Mouse (Mus musculus) liver, embryonic 14.5 days (tissue): ENCODE measurements around the gene Bicdl2. TPM values are rescaled to one million over a fixed set of nuclear protein-coding genes. Genes with fewer than 3 reads are reported as not detected.

Experiments used
- ATAC-seq: fragments of 200-750 bp; cut with Nextera tagmentation; 2 replicates; pipeline ENCODE4 v1.8.0; 2017; ENCODE audit warnings: moderate number of reproducible peaks, mild to moderate bottlenecking, moderate library complexity; ENCODE audit not compliant: insufficient read depth
- DNase-seq, 3 experiments: peaks; one replicate each; pipeline ENCODE4 v3.0.0-alpha.2; 2012 to 2013; ENCODE audit warnings: low read depth in 3 of 3, low spot score in 3 of 3
- H3K27ac ChIP-seq: fragments of 300-500 bp; sonication (generic); 2 replicates; pipeline ENCODE4 v1.5.1; 2014; ENCODE audit warnings: moderate library complexity, mild to moderate bottlenecking, control low read depth, inconsistent platforms
- H3K27me3 ChIP-seq: fragments of 300-500 bp; sonication (generic); 2 replicates; pipeline ENCODE4 v1.6.1; 2014; ENCODE audit warnings: mild to moderate bottlenecking, low read length, moderate library complexity; ENCODE audit not compliant: control insufficient read depth, insufficient read depth
- H3K36me3 ChIP-seq: fragments of 300-500 bp; sonication (generic); replicated peaks from 2 replicates; pipeline ENCODE4 v1.6.1; 2014; ENCODE audit warnings: low read depth; ENCODE audit not compliant: control insufficient read depth, insufficient read depth
- H3K4me1 ChIP-seq, 2 experiments: fragments of 200-500 bp in 1 of 2; fragments of 300-500 bp in 1 of 2; sonication (generic) in 1 of 2; replicated peaks; 2 replicates each; pipeline ENCODE4 v1.6.1; 2012 to 2014; ENCODE audit warnings: antibody characterized with exemption in 1 of 2, inconsistent platforms in 1 of 2, low read length in 1 of 2; ENCODE audit not compliant: control insufficient read depth in 2 of 2, insufficient read depth in 2 of 2
- H3K4me2 ChIP-seq: fragments of 300-500 bp; sonication (generic); 2 replicates; pipeline ENCODE4 v1.6.1; 2014; ENCODE audit warnings: low read depth, mild to moderate bottlenecking, control low read depth, moderate library complexity
- H3K4me3 ChIP-seq, 2 experiments: fragments of 200-500 bp in 1 of 2; fragments of 300-500 bp in 1 of 2; sonication (generic) in 1 of 2; 2 replicates each; pipeline ENCODE4 v1.5.1; 2012 to 2014; ENCODE audit warnings: low read depth in 2 of 2, low read length in 2 of 2, mild to moderate bottlenecking in 2 of 2, control low read depth in 1 of 2, inconsistent platforms in 1 of 2, moderate library complexity in 1 of 2; ENCODE audit not compliant: insufficient read depth in 1 of 2
- H3K9ac ChIP-seq: fragments of 300-500 bp; sonication (generic); replicated peaks from 2 replicates; pipeline ENCODE4 v1.6.1; 2014; ENCODE audit warnings: mild to moderate bottlenecking, control low read depth, moderate library complexity
- H3K9me3 ChIP-seq: fragments of 300-500 bp; sonication (generic); 2 replicates; pipeline ENCODE4 v1.6.1; 2016; ENCODE audit warnings: low read length, mixed read lengths; ENCODE audit not compliant: control insufficient read depth
- CTCF ChIP-seq: IDR thresholded peaks from 2 replicates; pipeline ENCODE4 v1.5.1; 2016; ENCODE audit warnings: antibody characterized with exemption, low read depth, control low read depth
- EP300 ChIP-seq: IDR thresholded peaks from 2 replicates; pipeline ENCODE4 v1.6.1; 2016; ENCODE audit warnings: antibody characterized with exemption, low read depth
- WGBS: fragments of 180-500 bp; shearing (Covaris S2); extraction: QIAGEN DNeasy Blood & Tissue Kit; methylation state at CpG from one replicate; pipeline ENCODE4 v1.1.7; 2014; ENCODE audit not compliant: insufficient replicate concordance; 5-methylcytosine and 5-hydroxymethylcytosine counted together
- polyA plus RNA-seq, 2 experiments: library from polyadenylated mRNA; depleted of rRNA in 1 of 2; stranded (reverse) in 1 of 2; unstranded in 1 of 2; fragments of >200 nt; fragmentation: Nextera tagmentation in 1 of 2; extraction: Ambion mirVana in 1 of 2; gene quantifications; 2 replicates each; pipeline versions ENCODE4 v1.2.1 to v1.2.3; 2012 to 2014

The Bicdl2 gene
- polyA plus RNA-seq (2012; rRNA removed): 0.02 TPM in 2 replicates
- polyA plus RNA-seq (2014; fragmentation: Nextera tagmentation; extraction: Ambion mirVana): not detected in 2 replicates

DNA sequence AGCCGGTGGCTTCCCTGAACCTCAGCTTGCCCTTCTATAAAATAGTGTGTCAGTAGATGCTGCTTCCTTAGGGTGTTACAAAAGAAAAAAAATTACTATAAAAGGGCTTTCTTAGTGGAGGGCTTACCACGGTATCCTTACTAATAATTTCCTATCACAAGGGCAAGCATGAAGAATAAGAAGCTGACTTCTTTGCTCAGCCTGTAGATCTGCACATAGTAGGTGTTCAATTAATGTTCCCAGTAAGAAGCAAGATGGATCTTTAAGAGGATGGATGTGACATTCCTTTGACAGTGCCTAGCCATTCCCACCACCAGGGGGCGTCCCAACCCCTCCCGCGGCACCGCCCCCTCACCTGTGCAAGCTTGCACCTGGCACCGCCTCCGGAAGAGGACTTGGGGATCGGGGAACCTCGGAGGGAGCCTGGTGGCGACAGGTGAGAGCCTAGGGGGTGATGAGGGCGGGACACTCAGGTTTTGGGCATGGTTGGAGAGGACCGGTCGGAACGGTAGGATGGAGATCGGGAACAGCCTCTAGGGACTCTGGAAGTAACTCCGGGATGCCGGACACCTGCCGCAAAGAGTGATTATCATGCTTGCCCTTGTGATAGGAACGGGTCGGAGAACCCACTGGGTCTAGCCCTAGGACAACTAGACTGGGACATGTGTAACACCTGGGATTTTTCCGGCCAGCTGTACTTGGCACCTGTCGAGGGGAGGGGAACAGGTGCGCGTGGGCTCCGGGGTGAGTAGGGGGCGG, at the start of gene Bicdl2:
Gene Bicdl2, plus strand, starts transcription at position 390 of the 759 bp plus-strand sequence.
- DNase-seq (no peak), ATAC-seq (no peak)
- WGBS: 8% methylated on average over 27 of the region's 27 CpGs
- TF ChIP-seq CTCF: peak; percentile 87
- TF ChIP-seq EP300: no peak
- Histone ChIP-seq H3K9me3 (no peaks in the 10 kb centered on the region), H3K36me3 (no peaks in the 10 kb centered on the region), H3K27ac (no peak within 1 kb of the TSS), H3K27me3 (peaks cover 19% of the 10 kb centered on the region), H3K4me2 (peak within 1 kb of the TSS; percentile 21), H3K9ac (no peak within 1 kb of the TSS), H3K4me3 (no peak within 1 kb of the TSS), H3K4me1 (no peaks in the 10 kb centered on the region)

DNA sequence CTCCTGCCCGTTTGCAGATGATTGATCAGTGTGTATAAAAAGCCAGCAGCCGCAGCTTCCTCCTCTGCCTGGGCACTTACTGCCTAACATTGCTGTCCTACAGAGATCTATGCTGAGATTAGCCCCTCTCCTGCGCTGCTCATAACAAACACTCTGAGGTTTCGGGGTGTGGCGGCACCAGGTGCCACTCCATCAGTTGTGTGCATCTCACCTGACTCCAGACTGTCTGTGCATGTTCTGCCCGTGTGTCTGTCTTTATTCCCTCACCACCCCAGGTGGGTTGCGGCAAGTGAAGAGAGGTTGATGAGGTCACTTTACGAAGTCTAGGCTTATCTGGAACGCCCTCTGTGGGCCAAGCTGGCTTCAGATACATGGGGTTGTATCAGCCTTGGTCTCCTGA, 43.2 kb upstream of the Bicdl2 start:
- H3K4me1 ChIP-seq: no peaks in the 10 kb centered on the region
- no peak overlapping the region for H3K27ac ChIP-seq
- TF ChIP-seq EP300 (no peak), CTCF (no peak)
- H3K9ac ChIP-seq: no peak overlapping the region
- DNase-seq (no peak), ATAC-seq (no peak)
- no peak overlapping the region for H3K4me2 ChIP-seq
- WGBS: 16% methylated on average over 9 of the region's 9 CpGs
- H3K4me3 ChIP-seq: no peak overlapping the region
- H3K36me3 ChIP-seq: no peaks in the 10 kb centered on the region
- no peaks in the 10 kb centered on the region for H3K9me3 ChIP-seq
- no peaks in the 10 kb centered on the region; the same call in 1 of the 2 replicates for H3K27me3 ChIP-seq

DNA sequence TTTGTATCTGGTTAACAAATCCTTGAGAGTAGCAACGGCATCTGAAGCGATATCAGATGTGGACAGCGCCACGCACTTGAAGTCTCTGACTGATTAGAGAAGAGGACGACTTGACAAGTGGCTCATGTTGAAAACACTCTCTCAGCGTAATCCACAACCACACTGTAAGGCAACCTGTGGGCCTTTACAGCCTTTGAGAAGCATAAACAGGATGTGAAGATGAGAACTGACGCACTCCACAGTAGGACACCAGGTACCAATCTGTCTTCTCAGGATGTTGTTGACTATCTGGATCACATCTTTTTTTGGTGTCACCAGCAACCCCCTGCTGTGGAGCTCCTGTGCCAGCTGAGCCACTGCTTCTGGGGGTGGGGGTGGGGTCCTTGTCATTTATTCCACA, 40.0 kb upstream of the Bicdl2 start:
- ATAC-seq: no peak
- H3K27me3 ChIP-seq: no peaks in the 10 kb centered on the region; the same call in 1 of the 2 replicates

DNA sequence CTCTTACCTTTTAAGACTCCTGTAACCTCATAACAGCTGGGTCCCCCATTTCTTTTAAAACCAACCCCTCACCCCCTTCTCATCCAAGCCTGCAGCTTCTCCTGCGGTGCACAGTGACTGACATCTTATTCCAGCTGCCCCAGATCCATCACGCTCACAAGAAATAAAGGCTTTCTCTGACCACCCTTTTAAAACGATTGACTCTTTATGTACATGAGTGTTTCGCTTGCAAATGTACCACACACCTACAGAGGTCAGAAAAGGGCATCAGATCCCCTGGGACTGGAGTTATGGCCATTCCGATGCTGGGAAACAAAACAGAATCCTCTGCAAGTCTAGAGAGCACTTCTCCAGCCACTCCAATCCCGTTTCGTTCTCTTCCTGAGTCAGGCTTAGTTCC, 32.5 kb upstream of the Bicdl2 start:
- no peak overlapping the region for H3K4me2 ChIP-seq
- H3K9ac ChIP-seq: no peak overlapping the region
- DNase-seq: no peak
- no peak overlapping the region for H3K27ac ChIP-seq
- TF ChIP-seq EP300 (no peak), CTCF (no peak)
- H3K4me1 ChIP-seq: no peaks in the 10 kb centered on the region
- H3K27me3 ChIP-seq: no peaks in the 10 kb centered on the region
- no peaks in the 10 kb centered on the region for H3K36me3 ChIP-seq
- no peak overlapping the region for H3K4me3 ChIP-seq
- WGBS: 39% methylated on average over 7 of the region's 7 CpGs
- no peaks in the 10 kb centered on the region for H3K9me3 ChIP-seq
- no peak for ATAC-seq

More for the DNA sequence above, 40.0 kb upstream of the Bicdl2 start:
- 42% methylated on average over 7 of the region's 7 CpGs for WGBS
- no peak overlapping the region for H3K4me3 ChIP-seq
- no peak overlapping the region for H3K4me2 ChIP-seq
- no peaks in the 10 kb centered on the region for H3K4me1 ChIP-seq
- DNase-seq: no peak
- TF ChIP-seq EP300: no peak
- no peak for TF ChIP-seq CTCF
- H3K36me3 ChIP-seq: no peaks in the 10 kb centered on the region
- H3K27ac ChIP-seq: no peak overlapping the region
- H3K9ac ChIP-seq: no peak overlapping the region
- H3K9me3 ChIP-seq: no peaks in the 10 kb centered on the region

DNA sequence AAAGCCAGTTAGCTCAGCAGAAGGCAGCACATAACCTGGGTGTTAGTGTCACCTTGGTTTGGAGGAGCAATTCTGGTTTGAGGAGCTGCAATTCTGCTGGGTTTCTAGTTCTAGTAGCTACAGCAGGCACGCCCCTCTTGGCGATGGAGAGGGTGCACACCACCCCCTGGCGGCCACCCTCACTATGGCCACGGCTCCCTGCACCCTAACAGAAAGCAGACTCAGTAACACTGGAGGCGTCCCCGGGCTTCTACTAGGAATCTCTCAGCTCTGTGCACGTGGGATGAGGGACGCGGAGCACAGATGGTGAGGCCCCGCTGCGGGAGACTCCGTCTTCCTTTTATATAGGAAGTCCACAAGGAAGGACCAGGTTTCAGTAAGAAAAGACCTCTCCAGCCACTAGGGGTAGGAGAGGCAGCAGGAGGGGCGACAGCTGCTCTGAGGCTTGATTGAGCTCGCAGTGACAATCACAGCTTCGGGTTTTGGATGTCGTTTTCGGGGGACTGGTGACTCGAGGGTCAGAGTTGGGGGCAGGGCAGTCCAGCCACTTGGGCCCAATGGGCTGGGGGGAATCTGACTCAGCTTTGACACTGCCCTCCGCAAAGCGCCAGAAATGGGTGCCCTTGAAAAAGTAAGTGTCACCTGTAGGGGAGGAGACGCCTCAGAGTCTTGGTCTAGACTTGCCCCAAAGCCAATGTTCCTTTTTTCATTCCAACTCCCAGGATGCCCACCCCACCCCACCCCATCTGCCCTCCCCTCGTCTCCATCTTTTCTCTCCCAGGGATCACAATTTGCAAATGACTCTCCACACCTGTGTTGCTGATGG, 29.9 kb upstream of the Bicdl2 start:
- TF ChIP-seq CTCF (peak; percentile 89), EP300 (no peak)
- Histone ChIP-seq H3K4me2 (no peak overlapping the region; the same call in 1 of the 2 replicates), H3K9ac (no peak overlapping the region), H3K27me3 (no peaks in the 10 kb centered on the region), H3K9me3 (no peaks in the 10 kb centered on the region), H3K36me3 (no peaks in the 10 kb centered on the region), H3K4me3 (no peak overlapping the region), H3K27ac (no peak overlapping the region), H3K4me1 (no peaks in the 10 kb centered on the region)
- WGBS: 10% methylated on average over 22 of the region's 22 CpGs
- DNase-seq: peak in 2 of 3 experiments; percentile 7 to 16
- ATAC-seq: peak; percentile 47; the same call in 1 of the 2 replicates
